Mouse (Mus musculus) gastrocnemius, adult 8-10 months (tissue): ENCODE data around the gene Sec22b. TPM values are rescaled to one million over a fixed set of nuclear protein-coding genes. Genes with fewer than 3 reads are reported as not detected.

Experiments used
- DNase-seq, 2 experiments: peaks; one replicate each; pipeline ENCODE4 v3.0.0; 2022; ENCODE audit warnings: low spot score in 2 of 2
- total RNA-seq, 4 experiments: library from RNA; stranded (reverse); gene quantifications; 2 replicates each; pipeline ENCODE4 v1.2.4; 2022

Sec22b gene
- total RNA-seq, 4 experiments from 2014 or later, result 24.8 to 29.2 (median 28.2) TPM

DNA sequence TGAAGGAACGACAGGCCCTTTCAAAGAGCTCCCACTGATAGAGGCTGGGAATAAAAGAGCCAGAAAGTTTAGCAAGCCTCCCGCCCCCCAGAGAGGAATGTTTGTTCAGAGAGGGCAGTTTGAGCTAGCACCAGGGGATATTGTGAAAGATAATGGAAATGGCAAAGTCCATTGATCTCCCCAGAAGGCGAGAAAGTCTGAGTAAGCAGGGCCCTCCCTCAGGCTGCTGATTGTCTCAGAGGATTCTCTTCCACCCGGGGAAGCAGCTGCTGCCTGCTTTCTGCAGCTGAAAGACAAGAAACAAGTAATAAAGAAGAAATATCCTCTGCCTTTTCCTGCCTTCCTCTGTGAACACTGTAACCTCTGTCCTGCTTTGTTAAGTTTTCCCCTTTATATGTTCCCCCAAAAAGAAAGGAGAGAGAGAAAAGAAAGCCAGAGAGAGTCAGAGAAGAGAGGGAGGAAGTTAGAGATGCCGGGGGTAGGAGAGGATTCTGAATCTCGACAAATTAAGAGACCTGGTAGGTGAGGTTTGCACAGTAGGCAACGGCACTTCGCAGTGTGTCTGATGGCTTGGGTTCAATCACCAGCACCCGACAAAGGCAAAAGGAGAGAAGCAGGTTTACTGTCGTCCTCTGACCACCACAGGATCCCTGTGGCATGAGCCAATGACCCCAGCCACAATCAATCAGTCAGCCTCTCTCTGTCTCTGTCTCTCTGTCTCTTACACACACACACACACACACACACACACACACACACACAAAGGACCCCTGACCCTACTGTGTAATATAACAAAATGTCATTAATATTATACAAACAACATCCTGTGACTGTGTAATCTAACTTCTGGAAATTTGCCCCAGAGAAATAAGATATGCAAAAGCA, 38.9 kb downstream of the Sec22b start:
- DNase-seq, result no peak

DNA sequence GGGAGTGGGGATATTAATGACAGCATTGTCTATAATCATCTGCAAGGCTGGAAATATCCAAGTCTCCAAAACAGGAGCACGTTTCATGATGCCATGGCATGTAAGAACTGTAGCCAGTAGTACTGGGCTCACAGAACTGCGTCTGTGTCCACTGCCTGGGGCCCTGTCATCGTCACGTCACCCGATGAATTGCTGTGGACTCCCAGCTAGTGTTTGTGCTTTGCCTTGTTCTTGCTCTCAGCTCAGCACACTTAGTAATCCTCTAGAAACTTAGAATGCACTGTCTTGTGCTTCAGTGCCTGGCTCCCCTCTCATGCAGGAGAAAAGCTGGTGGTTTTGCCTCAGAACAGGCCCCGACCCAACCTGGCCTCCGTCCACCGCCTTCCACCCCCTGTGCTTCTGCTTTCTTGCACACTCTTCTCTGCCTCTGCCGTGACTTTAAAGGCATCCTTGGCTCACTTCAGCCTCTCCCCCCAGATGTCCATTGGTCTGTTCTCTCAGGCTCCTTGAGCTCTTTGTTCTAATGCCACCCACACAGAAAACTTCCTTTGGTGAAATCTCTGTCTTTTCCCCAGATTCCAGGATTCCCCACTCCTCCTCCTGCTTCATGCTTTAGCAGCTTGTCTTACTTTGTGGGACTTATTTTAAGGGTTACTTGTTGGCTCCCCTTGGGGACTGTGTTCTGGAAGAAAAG, 39.7 kb downstream of the Sec22b start:
- no peak for DNase-seq

DNA sequence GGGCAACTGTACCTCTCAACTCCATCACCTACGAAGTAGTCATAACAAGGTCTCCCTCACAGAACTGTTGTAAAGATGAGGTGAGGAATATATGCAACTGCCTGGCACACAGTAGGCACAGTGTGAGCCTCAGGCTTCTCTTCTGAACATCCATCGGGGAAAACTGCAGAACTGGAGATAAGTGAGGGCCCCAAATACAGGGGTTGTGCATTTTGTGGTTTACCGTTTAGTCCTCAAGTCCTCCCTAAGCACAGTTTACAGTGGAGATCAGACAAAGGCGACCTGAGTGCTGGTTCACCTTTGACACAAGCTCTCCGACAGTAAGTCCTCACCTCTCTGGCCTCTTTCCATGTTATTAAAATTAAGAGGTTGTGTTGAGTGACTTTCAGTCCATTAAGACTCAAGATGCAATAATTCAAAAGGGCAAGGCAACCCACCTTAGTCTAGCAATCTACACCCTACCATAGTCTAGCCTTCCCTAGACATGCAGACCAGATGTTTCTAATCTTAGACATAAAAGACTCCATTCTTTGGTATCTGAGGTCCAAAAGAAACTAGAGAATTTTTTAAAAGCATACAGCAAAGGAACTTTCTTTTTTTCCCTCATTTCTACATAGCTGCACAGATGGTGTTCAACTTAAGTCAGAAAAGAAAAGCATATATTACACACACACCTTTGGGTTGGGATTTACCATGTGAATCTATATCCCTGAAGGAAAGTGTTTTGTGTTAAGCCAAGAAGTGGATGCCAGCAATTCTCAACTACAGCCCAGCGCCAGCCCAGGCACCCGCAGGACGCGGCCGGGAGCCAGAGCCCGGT, 40.7 kb downstream of the Sec22b start:
- no peak for DNase-seq

DNA sequence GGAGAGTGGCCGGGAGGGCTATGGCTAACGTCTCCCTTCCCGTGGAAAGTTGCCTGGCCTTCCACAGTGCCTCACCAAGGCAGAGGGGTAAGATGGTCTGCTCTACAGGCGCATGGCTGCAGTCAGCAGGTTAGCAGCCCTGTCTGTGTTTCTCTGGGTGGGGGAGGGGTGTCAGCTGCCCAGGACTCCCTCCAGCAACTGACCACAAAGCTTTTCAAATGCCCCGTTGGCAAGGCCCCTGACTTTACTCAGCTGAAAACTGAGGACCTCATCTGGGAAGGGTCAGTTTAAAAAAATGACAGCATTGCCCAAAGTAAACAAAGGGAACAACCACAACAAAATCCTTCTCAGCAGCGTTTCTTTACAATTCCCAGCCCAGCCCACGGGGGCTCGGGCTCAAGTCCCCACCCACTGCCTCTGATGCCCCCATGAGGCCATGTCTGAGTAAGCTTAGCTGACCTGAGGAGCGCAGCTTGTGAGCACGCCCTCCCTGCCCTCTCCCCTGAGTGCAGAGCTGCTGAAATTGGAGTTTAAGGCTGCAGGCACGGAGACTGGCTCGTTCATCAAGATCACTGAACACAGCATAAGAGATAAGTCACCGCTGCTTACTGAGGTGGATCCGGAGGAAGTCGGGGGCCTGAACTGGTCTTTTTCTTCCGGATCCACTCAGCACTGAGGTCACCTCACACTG, 41.4 kb downstream of the Sec22b start:
- DNase-seq, result peak; percentile 6 to 26

DNA sequence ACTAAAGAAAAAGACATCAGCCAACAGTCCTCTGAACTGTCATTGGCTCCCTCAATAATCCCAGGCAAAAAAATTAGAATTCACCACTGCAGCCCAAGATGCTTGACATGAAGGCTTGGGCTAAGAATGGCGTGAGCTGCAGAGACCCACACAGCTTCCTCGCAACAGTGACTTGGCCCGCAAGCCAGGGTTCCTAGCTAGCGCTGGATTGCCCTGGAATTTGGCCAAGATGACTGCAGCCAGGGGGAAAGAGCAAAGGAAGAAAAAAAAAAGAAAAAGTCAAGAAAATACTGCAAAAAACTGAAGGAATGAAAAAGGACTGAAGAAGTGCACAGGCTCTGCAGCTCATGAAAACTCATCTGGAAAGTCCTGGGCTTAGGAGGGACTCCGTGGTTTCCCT, 43.5 kb downstream of the Sec22b start:
- DNase-seq, result no peak

DNA sequence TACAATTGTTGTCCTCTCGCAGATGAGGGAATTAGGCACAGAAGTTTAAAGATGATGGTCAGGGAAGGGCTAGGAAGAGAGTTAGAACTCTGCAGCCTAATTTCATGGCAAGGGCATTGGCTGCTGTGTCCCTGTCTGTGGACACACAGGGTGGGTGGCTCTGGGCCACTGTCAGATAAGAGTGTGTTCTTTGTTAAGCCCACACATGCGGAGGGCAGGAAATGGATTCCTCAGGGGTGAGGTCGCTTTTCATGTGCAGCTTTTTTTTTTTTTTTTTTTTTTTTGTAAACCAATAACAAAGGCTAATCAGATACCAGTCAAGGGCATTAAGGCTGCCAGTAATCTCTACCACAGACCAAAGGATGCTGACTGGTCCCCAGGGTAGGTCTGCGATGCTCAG, 45.4 kb downstream of the Sec22b start:
- DNase-seq, result no peak

DNA sequence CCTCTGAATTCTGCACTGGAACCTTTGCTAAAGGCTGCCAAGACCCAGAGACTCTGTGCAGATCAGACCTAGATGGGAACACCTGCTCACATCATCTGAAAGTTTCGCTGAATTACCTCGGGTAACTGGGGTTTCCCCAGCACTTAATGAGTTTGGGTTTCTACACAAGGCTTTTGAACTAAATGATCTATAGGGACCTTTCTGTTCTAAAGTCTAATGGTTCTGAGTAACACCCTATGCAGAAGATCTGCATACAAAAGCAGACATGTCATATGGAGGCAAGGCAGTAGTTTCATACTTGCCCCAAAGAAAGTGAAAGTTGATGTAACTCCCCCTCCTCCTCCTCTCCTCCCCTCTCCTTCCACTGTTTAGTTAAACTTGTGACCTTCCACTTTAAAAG, 47.5 kb downstream of the Sec22b start:
- no peak for DNase-seq

DNA sequence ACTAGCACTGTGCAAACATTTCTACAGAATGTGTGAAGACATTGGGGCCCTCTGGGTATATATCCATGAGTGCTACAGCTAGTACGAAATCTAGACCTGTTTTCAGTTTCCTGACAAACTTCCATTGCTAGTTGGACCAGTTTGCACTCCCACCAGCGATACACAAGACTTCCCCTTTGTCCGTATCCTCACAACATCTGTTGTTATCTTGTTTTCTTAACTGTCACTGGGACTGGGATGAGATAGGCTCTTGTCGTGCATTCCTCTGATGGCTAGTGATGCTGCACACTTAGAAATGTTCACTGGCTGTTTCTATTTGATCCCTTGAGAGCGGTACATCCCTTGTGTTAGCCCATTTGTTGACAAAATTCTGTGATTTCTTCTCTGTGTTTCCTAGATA, 49.0 kb downstream of the Sec22b start:
- no peak for DNase-seq

DNA sequence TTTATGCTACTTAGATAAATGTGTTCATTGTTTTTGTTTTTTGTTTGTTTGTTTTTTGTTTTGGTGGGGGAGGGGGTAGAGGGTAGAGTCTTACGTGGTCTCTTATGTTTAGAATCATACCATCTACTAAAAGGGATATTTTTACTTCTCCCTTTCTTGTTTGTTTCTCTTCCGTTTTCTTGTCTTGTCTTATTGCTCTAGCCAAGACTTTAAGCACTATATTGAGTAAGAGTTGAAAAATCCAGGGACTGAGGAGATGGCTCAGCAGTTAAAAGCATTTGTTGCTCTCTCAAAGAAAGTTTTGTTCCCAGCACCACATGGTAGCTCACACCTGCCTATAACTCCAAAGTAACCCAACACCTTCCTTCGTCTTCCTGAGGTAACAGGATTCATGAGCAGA, 50.1 kb downstream of the Sec22b start:
- DNase-seq, result no peak

DNA sequence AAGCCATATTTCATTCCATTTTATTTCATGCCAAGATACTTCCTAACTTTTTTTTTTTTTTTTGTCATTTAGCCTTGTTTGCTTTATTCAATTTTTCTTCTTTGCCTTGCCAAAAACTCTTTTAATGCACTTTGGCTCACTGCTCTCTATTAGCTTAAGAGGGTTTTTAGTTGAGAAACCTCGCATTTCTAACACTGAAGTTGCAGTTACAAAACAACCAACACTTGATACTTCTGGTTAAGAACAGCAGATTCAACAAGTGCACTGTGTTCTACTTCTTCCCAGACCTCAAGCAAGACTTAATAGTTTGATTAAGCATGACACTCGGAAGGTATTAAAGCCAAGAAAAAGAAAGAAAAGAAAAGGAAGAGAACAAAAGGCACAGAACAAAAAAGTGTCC, 52.2 kb downstream of the Sec22b start:
- DNase-seq, result no peak

DNA sequence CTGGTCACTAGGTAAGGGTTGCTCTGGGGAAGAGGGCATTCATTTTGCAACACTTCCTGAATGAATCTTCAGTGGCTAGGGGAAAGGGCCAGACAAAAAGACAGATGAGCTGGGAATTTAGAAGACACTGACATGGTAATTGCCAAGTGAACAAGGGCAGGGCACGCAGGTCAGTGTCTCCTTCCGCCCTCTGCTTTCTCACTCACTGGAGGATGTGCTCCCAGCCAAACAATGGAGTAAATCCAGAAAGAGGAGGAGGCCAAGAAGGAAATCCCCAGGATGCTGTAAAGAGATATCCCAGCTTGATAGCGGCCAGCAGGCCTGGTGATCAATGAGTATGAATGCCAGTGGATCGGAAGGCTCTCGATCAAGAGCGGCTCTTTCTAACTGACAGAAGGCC, 55.3 kb downstream of the Sec22b start:
- DNase-seq, result no peak

DNA sequence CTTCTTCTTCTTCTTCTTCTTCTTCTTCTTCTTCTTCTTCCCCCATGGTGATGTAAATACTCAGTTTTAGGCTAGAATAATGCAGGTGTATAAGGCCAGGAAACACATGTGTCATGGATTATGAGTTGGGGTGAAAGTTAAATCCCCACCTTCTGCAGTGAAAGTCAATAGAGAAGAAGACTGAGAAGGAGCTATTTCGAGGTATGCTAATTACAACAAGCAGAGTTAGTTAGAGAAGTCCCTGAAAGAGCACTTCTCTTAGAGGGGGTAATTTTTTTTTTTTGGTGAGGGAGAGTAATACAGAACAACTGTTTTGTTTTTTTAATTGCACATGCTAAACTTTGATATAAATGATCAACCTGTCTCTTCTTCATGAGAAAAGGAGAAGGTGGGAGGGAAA, 55.9 kb downstream of the Sec22b start:
- DNase-seq, result no peak

DNA sequence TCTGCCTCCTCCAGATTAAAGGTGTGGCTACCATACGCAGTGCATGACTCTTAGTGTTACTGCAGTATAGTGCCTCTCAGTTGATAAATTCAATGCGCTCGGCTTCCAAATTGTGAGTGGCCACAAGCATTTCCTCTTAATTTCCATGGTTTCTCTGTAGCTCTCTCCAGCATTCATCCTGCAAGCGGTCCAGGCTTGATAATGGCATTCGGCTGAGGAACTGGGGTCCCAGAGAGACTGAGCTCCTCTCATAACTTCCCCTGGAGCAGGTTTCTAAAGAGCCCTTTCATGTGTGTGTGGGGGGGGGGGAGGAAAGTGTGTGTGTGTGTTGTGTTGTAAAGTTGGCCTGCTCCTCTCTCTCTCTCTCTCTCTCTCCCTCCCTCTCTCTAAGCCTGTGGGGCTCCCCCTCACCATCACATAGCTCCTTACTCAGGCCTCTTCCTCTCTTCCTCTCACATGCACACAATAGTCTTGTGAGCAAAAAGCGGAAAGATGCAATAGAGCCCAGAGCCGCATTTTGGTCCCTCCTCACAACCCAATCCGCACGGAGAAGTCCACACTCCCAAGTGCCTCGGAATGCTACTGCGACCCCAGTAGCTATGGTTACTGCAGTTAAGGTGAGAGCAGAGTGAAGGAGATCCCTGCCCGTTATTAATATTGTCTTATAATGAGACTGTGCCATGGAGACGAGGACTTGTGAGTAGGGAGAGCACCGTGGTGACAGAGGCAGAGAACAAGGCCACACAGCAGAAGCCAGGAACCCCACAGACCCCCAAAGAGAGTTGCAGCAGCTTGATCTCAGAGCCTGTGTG, 60.0 kb downstream of the Sec22b start:
- no peak for DNase-seq

DNA sequence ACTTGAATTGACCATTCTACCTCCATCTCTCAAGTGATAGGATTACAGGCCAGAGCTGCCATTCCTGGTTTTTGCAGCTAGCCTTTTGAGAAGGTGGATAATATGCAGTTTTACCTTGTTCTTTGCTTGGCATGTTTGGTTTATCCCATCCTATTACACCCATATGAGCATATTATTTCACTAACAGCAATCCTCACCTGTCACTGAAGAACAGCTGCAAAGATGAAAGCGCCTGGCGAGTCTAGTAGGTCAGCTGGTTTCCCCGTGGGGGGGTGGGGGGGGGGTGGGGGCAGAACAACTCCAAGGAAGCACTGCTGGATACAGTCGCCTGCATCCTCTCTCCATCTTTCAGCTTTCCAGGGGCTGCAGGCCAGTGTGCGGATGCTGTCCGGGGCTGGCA, 61.0 kb downstream of the Sec22b start:
- no peak for DNase-seq

DNA sequence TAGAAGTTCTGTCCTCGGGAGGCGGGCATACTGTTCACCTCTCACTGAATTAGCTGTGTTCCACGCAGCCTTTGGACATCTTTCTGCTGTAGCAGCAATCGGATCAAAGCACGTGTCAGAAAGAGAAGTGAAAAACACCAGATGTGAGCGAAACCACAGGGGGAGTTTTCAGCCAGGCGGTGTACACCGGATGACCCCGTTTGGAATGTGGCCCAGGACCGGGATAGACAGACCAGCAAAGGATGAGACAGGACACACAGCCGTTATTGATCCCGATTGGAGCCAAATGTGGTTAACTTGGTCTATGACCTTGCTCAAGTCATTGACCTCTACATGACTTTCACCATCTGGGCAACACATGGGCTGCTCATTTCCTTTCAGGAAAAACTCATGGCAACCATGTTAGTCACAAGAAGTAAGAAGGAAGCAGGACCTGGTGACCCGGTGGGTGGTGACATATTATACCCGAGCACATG, 63.9 kb downstream of the Sec22b start:
- peak; percentile 25 to 35 for DNase-seq

DNA sequence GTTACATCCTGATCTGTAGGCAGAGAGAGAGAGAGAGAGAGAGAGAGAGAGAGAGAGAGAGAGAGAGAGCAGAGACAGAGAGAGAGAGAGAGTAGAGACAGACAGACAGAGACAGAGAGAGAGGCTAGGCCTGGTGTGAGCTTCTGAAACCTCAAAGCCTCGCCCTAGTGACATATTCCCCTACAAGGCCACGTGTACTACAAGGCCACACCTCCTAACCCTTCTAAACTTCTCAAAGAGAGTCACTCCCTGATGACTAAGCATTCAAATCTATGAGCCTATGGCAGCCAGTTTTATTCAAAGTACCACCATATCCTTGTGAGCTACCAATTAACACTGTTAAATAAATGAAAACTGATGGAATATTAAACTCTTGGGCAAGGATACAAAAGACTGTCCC, 66.6 kb downstream of the Sec22b start:
- DNase-seq, result no peak

DNA sequence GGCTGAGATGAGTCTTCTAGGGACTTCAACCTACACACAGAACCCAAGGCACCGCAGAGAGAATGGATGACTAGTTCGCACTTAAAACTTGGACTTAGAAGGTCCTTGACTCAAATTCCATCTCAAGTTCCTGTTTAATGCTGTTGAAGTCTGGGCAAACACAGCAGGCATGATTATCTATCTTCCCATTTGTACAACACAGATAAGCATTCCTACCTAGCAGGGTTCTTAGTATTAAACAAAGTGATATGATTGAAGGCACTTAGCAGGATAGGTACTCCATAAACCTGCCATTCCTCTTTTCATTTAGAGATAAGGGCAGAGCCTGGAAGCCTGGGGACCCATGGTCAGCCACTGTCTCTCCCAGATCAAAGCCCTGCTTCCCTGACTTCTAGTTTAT, 67.2 kb downstream of the Sec22b start:
- DNase-seq, result no peak

DNA sequence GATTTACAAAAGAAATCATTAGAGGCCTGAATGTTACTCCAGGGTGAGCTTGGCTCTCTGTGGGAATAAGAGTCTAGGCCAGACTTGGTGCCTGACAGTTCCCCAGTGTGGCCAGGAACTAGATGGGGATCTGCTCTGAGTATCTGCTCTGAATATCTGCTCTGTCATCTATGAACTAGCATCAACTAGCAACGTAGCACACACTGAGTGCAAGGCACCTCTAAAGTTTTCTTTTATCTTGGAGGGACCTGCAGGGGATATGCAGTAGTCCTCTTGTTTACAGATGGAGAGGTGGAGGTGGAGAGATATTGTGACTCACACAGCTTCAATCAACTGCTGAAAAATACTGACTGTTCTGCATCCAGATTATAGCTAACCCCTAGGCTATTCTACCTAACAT, 68.0 kb downstream of the Sec22b start:
- DNase-seq, result no peak

DNA sequence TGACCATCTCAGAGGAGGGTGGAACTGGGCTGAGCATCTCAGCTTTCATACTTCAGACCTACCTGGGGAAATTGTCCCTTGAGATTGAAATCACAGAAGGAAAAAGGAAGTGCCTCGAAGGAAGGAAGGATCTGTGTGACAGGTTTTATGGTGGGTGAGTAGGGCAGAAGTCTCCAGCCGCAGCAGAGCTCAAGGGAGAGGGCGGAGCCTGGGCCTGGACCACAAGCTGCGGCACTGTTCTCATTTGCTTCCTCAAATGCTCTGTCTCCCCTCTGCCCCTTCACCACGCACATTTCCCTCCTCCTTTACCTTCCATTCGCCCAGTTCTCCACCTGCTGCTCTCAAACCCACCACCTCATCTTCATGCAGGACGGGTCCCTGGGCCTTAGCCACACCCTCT, 70.1 kb downstream of the Sec22b start:
- no peak for DNase-seq

DNA sequence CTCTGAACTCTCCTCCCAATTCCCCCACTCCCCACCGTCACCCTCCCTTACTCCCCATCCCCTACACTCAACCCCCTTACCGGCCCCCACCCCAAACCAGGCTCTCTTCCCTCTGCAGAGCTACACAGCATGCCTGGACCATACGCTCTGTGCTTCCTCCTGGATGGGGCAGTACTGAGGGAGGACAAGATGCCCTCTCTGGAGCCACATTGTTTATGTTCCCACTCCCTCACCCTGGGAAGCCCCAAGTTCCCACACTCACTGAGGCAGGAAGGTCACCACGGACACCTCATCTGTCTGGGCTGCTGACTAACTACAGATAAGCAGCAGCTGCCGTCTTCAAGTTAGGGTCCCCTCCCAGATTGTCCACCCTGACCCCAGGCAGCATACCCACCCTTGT, 71.2 kb downstream of the Sec22b start:
- DNase-seq, result no peak

DNA sequence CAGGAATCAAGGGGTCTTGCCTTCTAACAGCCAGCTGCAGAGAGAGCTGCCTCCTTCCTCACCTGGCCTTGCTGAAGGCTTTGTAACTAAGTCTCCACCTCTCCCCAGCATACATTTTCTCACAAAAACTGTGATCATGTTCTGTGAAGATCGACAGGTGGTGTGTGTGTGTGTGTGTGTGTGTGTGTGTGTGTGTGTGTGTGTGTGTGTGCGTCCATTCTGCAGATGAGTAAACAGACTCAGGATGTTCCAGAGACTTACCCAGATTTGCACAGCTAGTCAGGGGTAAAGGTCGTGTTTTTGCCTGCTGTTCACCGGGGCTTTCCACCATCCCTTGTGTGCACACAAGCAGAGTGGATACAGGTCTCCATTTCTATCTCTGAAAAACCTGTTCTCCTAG, 71.7 kb downstream of the Sec22b start:
- DNase-seq, result no peak
